Mouse (Mus musculus): ENCODE data around the gene Tbc1d10b.

- TF ChIP-seq CTCF (IDR thresholded peaks at IDR 0.05; ENCODE audit: control insufficient read depth, insufficient read depth, insufficient replicate concordance, low read depth, low read length) (no peak), POLR2A (IDR thresholded peaks at IDR 0.05; ENCODE audit: control insufficient read depth, low read depth, low read length) (no peak)
Measured at GRCm38 (mm10) chr7:127225147-127225995, 17.1 kb upstream of the Tbc1d10b start.
